Mouse (Mus musculus) embryo, embryonic 11.5 days (tissue): ENCODE results near the gene Naa35.

Experiments
- DNase-seq: peaks from one replicate; pipeline ENCODE4 v3.0.0-alpha.2; 2012; ENCODE audit warnings: low read depth, low spot score

Naa35 gene

DNA sequence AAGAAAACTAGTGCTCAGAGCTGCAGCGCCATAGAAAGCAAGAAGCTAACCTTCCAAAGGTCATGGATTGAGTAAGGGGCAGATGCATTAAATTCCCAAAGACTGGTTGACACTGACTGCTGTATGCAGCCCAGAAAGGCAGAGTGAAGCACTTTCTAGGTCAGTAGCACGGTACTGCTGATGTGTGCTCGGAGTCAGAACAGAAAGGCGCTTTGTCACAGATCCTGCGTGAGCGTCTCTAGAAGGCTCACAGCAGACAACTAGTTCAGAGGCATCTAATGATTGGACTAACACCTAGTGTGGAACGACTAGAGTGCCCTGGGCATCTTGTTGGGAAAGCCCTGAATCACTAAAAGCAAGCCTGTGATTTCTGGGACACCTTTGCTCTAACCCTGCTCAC, 52.7 kb downstream of the Naa35 start:
- no peak for DNase-seq

DNA sequence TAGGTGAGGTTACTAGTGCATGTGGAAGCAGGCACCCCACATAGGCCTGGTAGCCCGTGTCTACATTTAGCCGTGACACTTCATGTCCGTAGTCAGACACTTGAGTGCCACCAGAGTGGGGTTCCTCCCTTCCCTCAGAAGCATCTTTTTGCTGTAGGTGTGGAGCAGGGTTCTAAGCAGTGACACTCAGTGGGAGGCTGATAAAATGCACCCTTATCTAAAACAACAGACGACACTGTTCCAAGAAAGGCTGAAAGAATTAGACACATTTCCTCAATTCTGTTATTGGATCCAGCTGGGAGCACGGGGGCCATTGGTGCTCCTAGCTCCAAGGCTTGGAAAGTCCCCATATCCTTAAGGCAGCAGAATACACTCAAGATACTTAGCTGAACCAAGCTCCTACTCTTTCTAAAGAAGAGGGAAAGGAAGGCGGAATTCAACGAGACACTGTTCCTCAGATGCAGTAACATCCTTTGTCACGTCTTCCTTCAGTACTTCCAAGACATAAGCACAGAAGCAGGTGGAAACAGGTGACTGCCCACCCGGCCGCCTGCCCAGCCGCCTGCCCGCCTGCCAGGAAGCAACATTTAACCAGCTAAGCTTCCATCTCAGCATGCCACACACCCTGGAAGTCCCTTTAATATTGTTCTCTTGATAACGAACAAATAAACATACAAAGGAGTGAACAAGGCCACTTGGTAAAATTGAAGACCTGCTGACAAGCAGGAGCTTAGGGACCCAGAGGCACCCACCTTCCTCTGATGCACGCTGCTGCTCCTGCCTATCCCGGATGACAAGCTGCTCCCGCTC, 54.5 kb downstream of the Naa35 start:
- DNase-seq = no peak

GRCm38 (mm10) chr13:59640178-59640440, 55.0 kb downstream of the Naa35 start:
- no peak for DNase-seq

DNA sequence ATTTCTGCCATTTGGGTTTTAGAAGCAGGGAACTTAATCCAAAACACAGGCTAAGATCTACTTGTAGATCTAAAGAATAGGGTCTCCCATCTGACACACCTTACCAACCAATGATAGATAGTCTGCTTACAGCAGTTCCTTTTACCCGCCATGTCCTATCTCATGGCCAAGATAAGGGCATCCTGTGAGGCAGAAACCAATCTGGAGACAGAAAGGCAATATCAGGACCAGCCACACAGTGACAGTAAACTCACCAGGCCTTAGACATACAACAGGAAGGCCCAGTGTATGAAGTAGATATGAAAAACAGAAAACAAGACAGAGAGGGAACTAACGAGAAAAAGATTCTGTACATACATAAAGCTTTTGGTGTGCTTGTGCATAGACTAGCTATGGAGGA, 57.8 kb downstream of the Naa35 start:
- no peak for DNase-seq

DNA sequence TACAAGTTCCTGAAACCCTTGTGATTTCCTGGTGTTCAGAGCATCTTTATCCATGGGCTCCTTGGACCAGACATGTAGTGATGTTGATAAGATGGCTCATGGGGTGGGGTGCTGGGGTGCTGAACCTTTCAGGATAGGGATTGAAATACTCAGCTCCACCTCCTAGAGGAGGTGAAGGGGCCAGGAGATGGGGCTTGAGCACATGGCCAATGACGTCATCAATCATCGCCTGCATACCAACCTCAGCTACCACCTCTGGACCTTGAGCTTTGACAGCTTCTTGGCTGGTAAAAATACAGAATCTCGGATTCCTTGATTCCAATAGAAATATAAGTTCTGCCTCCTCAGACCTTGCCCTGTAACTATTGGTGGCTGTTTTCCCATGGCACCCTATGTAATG, 60.4 kb downstream of the Naa35 start:
- no peak for DNase-seq

DNA sequence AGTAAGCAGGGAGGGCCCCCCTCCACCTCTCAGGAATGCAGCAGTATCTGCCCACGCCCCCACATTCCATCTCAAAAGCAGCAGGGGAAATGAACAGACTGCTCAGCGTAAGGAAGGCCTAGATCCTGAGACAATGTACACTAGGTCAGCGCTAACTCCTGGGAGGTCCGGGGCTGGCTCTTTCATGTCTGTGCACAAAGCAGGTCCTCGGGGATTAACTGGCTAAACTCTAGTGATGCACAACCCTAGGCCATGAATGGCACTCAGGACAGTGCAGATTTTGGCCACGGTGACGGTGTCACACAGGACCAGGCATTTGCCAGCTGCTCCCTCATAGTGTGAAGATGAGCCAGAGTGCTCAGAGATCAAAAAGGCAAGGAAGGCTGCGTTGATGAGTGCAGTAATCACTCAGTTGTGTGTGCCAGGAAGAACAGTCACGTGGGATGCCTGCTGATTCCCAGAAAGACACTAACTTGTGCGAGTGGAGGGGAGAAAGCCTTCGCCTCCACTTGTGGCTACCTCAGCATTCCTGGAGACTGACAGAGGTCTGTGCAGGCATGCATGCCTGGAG, 61.7 kb downstream of the Naa35 start:
- DNase-seq = no peak

DNA sequence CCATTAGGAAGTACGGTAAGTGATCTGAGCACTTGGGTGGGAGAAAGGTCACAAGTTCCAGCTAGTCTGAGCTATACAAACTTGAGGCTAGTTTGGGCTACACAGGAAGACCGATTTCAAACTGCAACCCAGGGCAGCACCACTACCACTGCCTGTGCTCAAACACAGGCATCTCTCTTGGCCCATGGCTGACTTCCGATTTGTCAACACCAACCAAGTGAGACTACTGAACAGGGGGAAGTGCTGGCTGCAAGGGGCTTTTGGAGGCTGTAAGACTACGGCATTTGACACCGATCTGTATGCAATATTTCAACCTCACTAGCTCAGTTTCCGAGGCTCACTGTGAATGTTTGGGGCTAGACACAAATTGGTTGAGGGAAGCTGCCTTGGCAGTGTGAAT, 62.4 kb downstream of the Naa35 start:
- DNase-seq = no peak

DNA sequence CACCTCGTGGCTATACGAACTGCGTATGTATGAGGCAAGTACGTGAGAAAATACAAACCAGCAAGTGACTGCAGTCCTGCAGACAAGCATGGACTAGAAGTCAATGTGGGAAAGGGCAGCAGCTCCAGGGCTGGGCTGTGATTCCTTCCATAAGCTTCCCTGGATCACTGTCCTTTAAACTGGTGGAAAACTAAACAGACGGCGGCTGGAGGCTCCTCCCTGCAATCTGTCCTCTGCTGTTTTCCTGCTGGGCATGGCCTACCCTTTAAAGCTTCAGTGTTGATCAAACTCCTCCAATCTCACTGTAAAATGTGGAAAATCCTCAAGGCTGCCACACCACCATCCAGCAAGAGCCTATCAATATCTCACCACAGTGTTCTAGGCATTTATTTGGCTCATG, 63.5 kb downstream of the Naa35 start:
- DNase-seq = no peak

GRCm38 (mm10) chr13:59649781-59650180, 64.7 kb downstream of the Naa35 start:
- DNase-seq = no peak

- no peak for DNase-seq
These were observed 67.6 kb downstream of the Naa35 start for GRCm38 (mm10) chr13:59652651-59653050.

DNA sequence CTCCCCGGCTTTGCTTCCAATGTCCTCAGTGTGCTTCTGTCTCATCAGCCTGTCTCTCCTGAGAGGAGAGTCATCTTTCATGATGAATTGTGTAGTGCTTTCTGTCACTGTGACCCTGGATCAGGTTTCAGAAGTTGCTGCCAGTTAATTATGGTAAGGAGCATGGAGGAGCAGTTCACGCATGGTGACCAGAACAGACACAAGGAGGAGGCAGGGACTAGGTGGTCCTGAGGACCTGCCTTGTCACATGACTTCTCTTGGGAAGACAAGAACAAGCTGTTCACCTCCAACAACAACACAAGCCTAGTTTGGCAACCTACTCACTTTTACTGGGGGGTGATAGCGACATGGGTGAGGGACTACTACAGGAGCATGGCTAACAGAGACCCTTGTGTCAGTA, 68.1 kb downstream of the Naa35 start:
- DNase-seq = no peak

GRCm38 (mm10) chr13:59654465-59654864, 69.4 kb downstream of the Naa35 start:
- no peak for DNase-seq

DNA sequence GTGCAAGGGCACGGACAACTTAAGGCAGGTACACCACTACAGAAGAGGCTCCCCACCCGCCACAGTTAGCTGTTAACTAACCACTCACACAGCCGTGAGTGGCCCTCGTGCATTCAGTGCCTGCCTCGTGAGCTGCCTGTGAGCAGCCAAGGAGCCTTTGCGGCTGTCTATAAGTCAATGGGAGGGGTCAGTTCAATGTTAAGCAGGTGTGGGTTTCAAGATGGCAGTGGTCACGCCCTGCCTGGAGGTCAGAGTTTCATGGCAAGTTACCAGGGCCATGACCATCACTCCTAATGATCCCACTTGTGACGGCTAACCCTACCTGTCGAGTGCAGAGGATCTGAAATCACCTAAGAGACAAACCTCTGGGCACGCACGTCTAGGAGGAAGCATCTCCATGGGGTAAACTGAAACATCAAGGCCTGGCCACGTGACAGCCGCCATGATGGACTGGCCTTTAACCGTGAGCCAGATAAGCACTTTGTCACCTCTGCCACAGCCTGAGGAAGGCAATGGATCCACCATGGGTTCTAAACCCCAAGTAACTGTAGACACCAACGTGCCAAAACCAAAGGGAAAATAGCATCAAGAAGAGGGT, 70.8 kb downstream of the Naa35 start:
- no peak for DNase-seq

DNA sequence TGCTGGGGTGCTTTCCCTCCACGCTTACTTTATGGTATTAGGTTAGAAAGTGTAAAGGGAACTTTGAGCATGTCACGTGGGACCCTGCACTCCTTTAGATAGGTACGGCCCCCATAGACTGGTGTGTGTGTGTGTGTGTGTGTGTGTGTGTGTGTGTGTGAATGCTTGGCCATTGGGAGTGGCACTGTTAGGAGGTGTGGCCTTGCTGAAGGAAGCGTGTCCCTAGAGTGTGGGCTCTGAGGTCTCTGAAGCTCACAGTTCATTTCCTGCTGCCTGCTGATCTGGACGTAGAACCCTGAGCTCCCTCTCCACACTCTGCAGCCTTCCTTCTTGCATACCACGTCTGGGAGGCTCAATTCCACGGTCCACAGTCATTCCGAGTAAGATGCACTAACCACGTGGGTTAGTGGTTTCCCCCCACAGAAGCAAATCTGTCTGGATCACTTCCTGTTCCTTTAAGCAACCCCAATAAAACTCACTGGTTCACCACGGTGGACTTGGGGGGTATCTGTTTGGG, 71.3 kb downstream of the Naa35 start:
- no peak for DNase-seq

DNA sequence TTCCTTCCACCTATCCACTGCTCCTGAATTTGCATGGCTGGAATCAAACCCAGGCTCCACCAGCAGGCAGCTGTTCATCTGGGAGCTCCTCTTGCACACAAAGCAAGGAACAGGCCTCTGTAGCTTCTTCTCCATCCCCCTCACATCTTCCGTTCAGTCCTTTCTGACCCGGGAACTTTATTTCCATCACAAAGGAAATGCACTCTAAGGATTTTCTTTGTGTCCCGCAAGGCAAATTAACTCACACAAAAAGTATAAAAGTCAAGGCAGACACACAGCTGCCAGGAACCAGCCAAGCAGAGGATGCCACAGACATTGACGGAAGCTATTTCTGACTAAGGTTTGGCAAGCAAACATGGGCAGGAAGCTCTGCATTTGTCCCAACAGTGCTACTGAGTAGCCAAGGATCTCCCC, 71.9 kb downstream of the Naa35 start:
- no peak for DNase-seq

DNA sequence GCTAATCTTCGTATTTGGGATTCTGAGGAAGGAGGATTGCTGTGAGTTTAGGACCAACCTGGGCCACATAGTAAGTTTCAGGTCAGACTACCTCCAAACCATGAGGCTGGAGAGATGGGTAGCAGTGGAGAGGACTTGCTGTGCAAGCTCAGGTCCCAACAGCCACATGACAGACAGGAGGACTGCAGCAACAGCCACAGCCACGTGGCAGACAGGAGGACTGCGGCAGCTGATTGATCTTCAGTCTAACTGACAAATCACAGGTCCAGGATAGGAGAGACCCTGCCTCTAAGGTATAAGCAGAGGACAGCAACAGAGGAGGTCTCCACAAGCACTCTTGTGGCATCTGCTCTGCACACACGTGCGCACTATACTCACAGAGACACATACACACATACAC, 72.7 kb downstream of the Naa35 start:
- DNase-seq = no peak

DNA sequence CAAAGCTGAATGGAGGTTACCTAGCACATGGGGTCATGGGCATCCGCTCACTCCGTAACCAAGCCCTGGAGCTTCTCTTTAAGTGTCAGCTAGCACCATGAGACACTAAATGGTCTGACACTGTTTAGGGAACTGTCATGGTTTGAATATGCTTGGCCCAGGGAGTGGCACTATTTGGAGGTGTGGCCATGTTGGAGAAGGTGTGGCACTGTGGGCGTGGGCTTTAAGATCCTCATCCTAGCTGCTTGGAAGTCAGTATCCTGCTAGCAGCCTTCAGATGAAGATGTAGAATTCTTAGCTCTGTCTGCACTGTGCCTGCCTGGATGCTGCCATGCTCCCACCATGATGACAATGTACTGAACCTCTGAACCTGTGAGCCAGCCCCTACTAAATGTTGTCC, 75.3 kb downstream of the Naa35 start:
- no peak for DNase-seq

DNA sequence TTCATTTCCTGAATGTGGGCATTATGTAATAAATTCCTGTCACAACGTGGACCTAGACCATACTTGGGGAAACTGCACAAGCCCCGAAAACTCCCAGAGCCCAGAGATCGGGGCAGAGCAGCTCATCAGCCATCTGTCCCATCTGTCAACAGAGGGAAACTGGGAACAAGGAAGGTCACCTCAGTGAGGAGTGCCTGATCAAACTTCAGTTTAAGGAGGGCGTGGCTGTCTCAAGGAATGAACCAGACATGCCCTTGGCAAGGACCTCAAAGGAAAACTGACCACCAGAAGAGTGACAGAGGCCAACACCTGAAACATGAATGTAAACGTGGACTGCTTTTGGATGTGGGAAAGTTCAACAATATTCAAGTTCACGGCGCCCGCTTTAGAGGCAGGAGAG, 76.3 kb downstream of the Naa35 start:
- DNase-seq = no peak

GRCm38 (mm10) chr13:59661966-59662365, 76.9 kb downstream of the Naa35 start:
- no peak for DNase-seq

DNA sequence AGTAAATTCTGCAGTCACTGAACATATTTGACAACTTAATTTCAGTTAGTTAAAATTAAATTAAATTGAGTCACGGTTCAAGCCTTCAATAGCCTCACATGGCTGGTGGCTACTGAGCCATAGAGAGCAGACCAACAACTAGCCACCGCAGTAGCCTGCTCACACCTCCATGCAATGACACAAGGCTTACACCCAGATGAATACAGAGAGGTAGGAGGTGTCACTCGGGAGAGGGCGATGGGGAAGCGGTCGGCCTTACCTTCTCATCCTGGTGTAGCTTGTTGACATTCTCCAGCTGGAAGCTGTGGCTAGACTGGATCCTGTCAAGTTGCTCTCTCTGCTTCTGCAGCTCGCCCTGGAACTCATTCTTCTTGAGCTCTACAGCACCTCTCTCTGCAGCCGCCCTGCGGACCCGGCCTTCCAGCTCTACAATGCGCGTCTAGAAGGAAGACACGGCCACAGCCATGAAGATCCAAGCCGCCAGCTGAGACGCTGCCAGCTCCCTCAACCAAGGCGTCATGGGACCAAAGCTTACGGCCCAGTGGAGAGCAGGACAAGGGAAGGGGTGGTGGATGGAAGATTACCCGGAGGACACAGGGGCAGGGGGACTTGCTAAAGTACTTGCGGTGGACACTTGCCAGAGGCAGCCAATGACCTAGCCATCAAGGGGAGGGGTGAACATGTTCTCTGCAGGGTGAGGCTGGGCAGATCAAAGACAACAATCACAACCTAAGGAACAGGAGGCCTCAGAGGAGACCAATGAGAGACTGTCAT, 79.1 kb downstream of the Naa35 start:
- DNase-seq = no peak

DNA sequence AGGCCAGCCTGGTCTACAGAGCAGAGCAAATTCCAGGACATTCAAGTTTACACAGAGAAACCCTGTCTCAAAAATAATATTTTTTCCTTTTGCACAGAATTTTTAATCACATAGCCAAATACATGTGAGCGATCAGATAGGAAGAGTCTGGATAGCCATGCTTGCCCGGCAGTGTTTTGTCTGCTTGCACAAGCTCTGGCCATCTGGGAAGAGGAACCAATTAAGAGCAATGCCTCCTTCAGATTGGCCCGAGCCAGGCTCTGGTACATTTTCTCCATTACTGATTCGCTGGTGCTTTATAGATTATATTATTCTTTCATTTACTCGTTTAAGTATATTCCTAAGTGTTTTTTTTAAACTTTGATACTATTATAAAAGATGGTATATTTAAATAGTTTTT, 82.7 kb downstream of the Naa35 start:
- DNase-seq = no peak

- DNase-seq = no peak
These were observed 83.5 kb downstream of the Naa35 start for GRCm38 (mm10) chr13:59668501-59669093.
